Mouse (Mus musculus) embryonic facial prominence, embryonic 14.5 days (tissue): ENCODE results near the gene Klrb1c. TPM values are rescaled to one million over a fixed set of nuclear protein-coding genes. Genes with fewer than 3 reads are reported as not detected.
A peak's percentile ranks its signal among the peaks of the same experiment; 100 is the strongest.

Experiments used
- ATAC-seq: fragments of 200-750 bp; cut with Nextera tagmentation; 2 replicates; pipeline ENCODE4 v1.8.0; 2017; ENCODE audit warnings: low read depth, moderate number of reproducible peaks, moderate TSS enrichment
- DNase-seq: peaks from one replicate; pipeline ENCODE4 v3.0.0-alpha.2; 2015; ENCODE audit warnings: low spot score
- H3K27ac ChIP-seq: fragments of 300-500 bp; sonication (generic); replicated peaks from 2 replicates; pipeline ENCODE4 v1.5.1; 2014; ENCODE audit warnings: low read depth, mild to moderate bottlenecking, low read length, moderate library complexity
- H3K27me3 ChIP-seq: fragments of 300-500 bp; sonication (generic); replicated peaks from 2 replicates; pipeline ENCODE4 v1.6.1; 2014; ENCODE audit warnings: low read length; ENCODE audit not compliant: control insufficient read depth, insufficient read depth
- H3K36me3 ChIP-seq: fragments of 300-500 bp; sonication (generic); 2 replicates; pipeline ENCODE4 v1.6.1; 2014; ENCODE audit warnings: low read length, mixed read lengths; ENCODE audit not compliant: control insufficient read depth, insufficient read depth
- H3K4me1 ChIP-seq: fragments of 300-500 bp; sonication (generic); 2 replicates; pipeline ENCODE4 v1.6.1; 2014; ENCODE audit warnings: antibody characterized with exemption, low read length; ENCODE audit not compliant: control insufficient read depth, insufficient read depth
- H3K4me2 ChIP-seq: fragments of 300-500 bp; sonication (generic); 2 replicates; pipeline ENCODE4 v1.6.1; 2014; ENCODE audit warnings: low read depth, mild to moderate bottlenecking, low read length, moderate library complexity, mixed read lengths
- H3K4me3 ChIP-seq: fragments of 300-500 bp; sonication (generic); 2 replicates; pipeline ENCODE4 v1.5.1; 2014; ENCODE audit warnings: low read depth, mild to moderate bottlenecking, low read length
- H3K9ac ChIP-seq: fragments of 300-500 bp; sonication (generic); 2 replicates; pipeline ENCODE4 v1.6.1; 2014; ENCODE audit warnings: low read depth, mild to moderate bottlenecking, low read length, moderate library complexity, mixed read lengths
- H3K9me3 ChIP-seq: fragments of 300-500 bp; sonication (generic); 2 replicates; pipeline ENCODE4 v1.6.1; 2016; ENCODE audit warnings: low read length; ENCODE audit not compliant: control insufficient read depth
- WGBS: fragments of 180-500 bp; shearing (Covaris S2); extraction: QIAGEN DNeasy Blood & Tissue Kit; methylation state at CpG from one replicate; pipeline ENCODE4 v1.1.7; 2014; 5-methylcytosine and 5-hydroxymethylcytosine counted together
- polyA plus RNA-seq: library from polyadenylated mRNA; unstranded; fragments of >200 nt; fragmentation: Nextera tagmentation; extraction: Ambion mirVana; gene quantifications from 2 replicates; pipeline ENCODE4 v1.2.1, GENCODE M21; 2014

Klrb1c gene
- 0.14 TPM in 1 of 2 replicates, not detected in the other for polyA plus RNA-seq

- ATAC-seq (no peak), DNase-seq (no peak)
- Histone ChIP-seq H3K4me3 (no peak within 1 kb of the TSS), H3K36me3 (no peaks in the 10 kb centered on the region), H3K4me2 (no peak within 1 kb of the TSS), H3K27me3 (no peaks in the 10 kb centered on the region), H3K4me1 (no peaks in the 10 kb centered on the region), H3K9me3 (no peaks in the 10 kb centered on the region), H3K27ac (no peak within 1 kb of the TSS), H3K9ac (no peak within 1 kb of the TSS)
- WGBS: 78% methylated on average over 2 of the region's 2 CpGs
Observed at GRCm38 (mm10) chr6:128789115-128789514, at the start of gene Klrb1c. TSS of gene Klrb1c (minus strand) at chr6:128789215.

- H3K9ac ChIP-seq: peak overlapping the region; percentile 94
- H3K4me1 ChIP-seq: peaks cover 7% of the 10 kb centered on the region; the same call in 1 of the 2 replicates
- H3K27ac ChIP-seq: peak overlapping the region; percentile 98
- H3K4me2 ChIP-seq: peak overlapping the region; percentile 62
- H3K36me3 ChIP-seq: no peaks in the 10 kb centered on the region
- H3K4me3 ChIP-seq: peak overlapping the region; percentile 86
- DNase-seq (peak; percentile 66), ATAC-seq (no peak)
- H3K9me3 ChIP-seq: no peaks in the 10 kb centered on the region
- H3K27me3 ChIP-seq: no peaks in the 10 kb centered on the region
- 3% methylated on average over 14 of the region's 14 CpGs for WGBS
Observed at GRCm38 (mm10) chr6:128837454-128838341, 48.7 kb upstream of the Klrb1c start.

DNA sequence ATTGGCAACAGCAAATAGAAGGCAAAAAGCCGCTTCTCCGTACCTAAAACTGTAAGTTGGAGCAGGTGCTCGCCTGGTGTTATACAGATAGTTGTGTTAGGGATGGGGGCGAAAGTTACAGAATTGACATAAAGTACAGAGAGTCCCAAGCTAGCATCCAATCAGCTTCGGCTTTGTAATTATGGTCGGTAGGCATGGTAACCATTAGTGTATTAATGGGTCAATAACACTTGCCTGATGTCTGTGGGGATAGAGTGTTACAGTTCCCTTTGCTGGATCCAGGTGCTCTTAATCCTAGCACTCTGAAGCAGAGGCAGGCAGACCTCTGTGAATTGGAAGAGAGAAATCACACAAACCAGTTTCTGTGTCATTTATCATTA lies 47.9 kb upstream of the Klrb1c start:
- WGBS: 82% methylated on average over 6 of the region's 6 CpGs
- DNase-seq (no peak), ATAC-seq (no peak)
- H3K9me3 ChIP-seq: no peaks in the 10 kb centered on the region
- peak overlapping the region; percentile 94; the same call in 1 of the 2 replicates for H3K9ac ChIP-seq
- H3K36me3 ChIP-seq: no peaks in the 10 kb centered on the region
- peak overlapping the region; percentile 86 for H3K4me3 ChIP-seq
- H3K27me3 ChIP-seq: no peaks in the 10 kb centered on the region
- H3K27ac ChIP-seq: peak overlapping the region; percentile 98; the same call in 1 of the 2 replicates
- peak overlapping the region; percentile 62 for H3K4me2 ChIP-seq
- H3K4me1 ChIP-seq: peaks cover 7% of the 10 kb centered on the region; the same call in 1 of the 2 replicates

DNA sequence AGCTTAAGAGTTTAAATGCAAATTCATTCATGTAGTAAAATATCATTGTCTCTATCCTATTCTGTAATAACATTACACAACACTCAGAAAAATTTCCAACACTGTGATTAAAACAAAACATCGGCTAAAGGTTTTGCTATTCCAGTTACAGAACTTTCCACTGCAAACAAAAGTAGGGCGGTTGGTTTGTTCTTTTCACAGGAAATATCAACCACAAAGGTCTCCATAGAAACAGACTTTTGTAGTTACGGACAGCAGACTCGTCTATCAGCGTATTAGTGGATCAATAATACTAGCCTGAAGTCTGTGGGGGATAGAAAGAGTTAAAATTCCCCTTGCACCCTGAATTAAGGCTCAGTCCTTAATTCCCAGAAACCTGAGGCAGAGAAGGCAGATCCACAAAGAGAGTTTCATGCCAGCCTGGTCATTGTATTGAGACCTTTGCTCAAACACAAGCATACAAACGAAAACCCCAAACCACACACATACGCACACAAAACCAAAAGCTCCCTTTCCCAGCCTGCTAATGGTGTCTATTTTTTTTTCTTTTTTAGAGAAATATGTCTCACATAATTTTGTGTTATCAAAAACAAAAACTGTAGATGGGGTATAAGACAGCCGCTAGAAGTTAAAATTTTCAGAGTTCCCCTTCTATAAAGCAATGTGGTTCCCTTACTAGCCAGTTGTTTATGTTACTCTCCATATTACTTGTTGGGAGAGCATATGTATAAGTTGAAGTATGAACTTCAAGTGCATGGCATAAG lies 47.4 kb upstream of the Klrb1c start:
- H3K27me3 ChIP-seq: no peaks in the 10 kb centered on the region
- no peaks in the 10 kb centered on the region for H3K36me3 ChIP-seq
- 0 out of 2 replicates have a peak, but pooled peaks cover 3% of the 10 kb centered on the region for H3K4me1 ChIP-seq
- H3K4me3 ChIP-seq: no peak overlapping the region
- ATAC-seq (no peak), DNase-seq (no peak)
- WGBS: 82% methylated on average over 8 of the region's 8 CpGs
- H3K4me2 ChIP-seq: no peak overlapping the region
- no peak overlapping the region for H3K27ac ChIP-seq
- H3K9ac ChIP-seq: no peak overlapping the region
- H3K9me3 ChIP-seq: no peaks in the 10 kb centered on the region

GRCm38 (mm10) chr6:128835571-128835970 lies 46.6 kb upstream of the Klrb1c start:
- DNase-seq (no peak), ATAC-seq (no peak)
- H3K27ac ChIP-seq: no peak overlapping the region
- no peaks in the 10 kb centered on the region for H3K9me3 ChIP-seq
- no peaks in the 10 kb centered on the region for H3K36me3 ChIP-seq
- no peak overlapping the region for H3K4me3 ChIP-seq
- 86% methylated on average over 4 of the region's 4 CpGs for WGBS
- 0 out of 2 replicates have a peak, but pooled peaks cover 3% of the 10 kb centered on the region for H3K4me1 ChIP-seq
- H3K9ac ChIP-seq: no peak overlapping the region
- no peak overlapping the region for H3K4me2 ChIP-seq
- no peaks in the 10 kb centered on the region for H3K27me3 ChIP-seq

GRCm38 (mm10) chr6:128833046-128833445 lies 44.0 kb upstream of the Klrb1c start:
- no peaks in the 10 kb centered on the region for H3K36me3 ChIP-seq
- 78% methylated on average over 10 of the region's 10 CpGs for WGBS
- no peak overlapping the region for H3K4me2 ChIP-seq
- DNase-seq (no peak), ATAC-seq (no peak)
- H3K27me3 ChIP-seq: no peaks in the 10 kb centered on the region
- no peak overlapping the region for H3K27ac ChIP-seq
- 0 out of 2 replicates have a peak, but pooled peaks cover 3% of the 10 kb centered on the region for H3K4me1 ChIP-seq
- no peak overlapping the region for H3K9ac ChIP-seq
- no peaks in the 10 kb centered on the region for H3K9me3 ChIP-seq
- no peak overlapping the region for H3K4me3 ChIP-seq

GRCm38 (mm10) chr6:128829837-128830236 lies 40.8 kb upstream of the Klrb1c start:
- H3K9ac ChIP-seq: no peak overlapping the region
- no peaks in the 10 kb centered on the region for H3K27me3 ChIP-seq
- no peaks in the 10 kb centered on the region for H3K9me3 ChIP-seq
- H3K27ac ChIP-seq: no peak overlapping the region
- no peaks in the 10 kb centered on the region for H3K4me1 ChIP-seq
- DNase-seq (no peak), ATAC-seq (no peak)
- no peaks in the 10 kb centered on the region for H3K36me3 ChIP-seq
- no peak overlapping the region for H3K4me3 ChIP-seq
- WGBS: 59% methylated on average over 4 of the region's 4 CpGs
- no peak overlapping the region for H3K4me2 ChIP-seq

GRCm38 (mm10) chr6:128826781-128827180 lies 37.8 kb upstream of the Klrb1c start:
- Histone ChIP-seq H3K27ac (no peak overlapping the region), H3K4me2 (no peak overlapping the region), H3K4me1 (no peaks in the 10 kb centered on the region), H3K36me3 (no peaks in the 10 kb centered on the region), H3K4me3 (no peak overlapping the region), H3K27me3 (no peaks in the 10 kb centered on the region), H3K9me3 (no peaks in the 10 kb centered on the region), H3K9ac (no peak overlapping the region)
- WGBS: 85% methylated on average over 3 of the region's 3 CpGs
- no peak for ATAC-seq
- DNase-seq: no peak
